Mouse (Mus musculus): ENCODE measurements around the gene Marc1. TPM values are rescaled to one million over a fixed set of nuclear protein-coding genes. Genes with fewer than 3 reads are reported as not detected.

Marc1 gene
- polyA plus RNA-seq, 1 experiment: not detected

GRCm38 (mm10) chr1:184825093-184825492 lies 14.0 kb upstream of the Marc1 start:
- H3K27ac ChIP-seq (ENCODE audit: insufficient read depth, low read depth, low read length): no peak overlapping the region
- TF ChIP-seq POLR2A (IDR thresholded peaks at IDR 0.05; ENCODE audit: borderline replicate concordance, low read depth, low read length) (no peak), CTCF (IDR thresholded peaks at IDR 0.05; ENCODE audit: low read depth, low read length) (no peak)
- peak overlapping the region; percentile 7; the same call in 1 of the 2 replicates for H3K4me3 ChIP-seq (ENCODE audit: insufficient read depth, low read length)
- H3K4me1 ChIP-seq (ENCODE audit: control insufficient read depth, insufficient read depth, low read length): peaks cover 8% of the 10 kb centered on the region

- TF ChIP-seq CTCF (IDR thresholded peaks at IDR 0.05; ENCODE audit: low read depth, low read length): peak; percentile 80
- TF ChIP-seq POLR2A (IDR thresholded peaks at IDR 0.05; ENCODE audit: borderline replicate concordance, low read depth, low read length): no peak
- Histone ChIP-seq H3K4me3 (ENCODE audit: insufficient read depth, low read length) (peak overlapping the region; percentile 7; the same call in 1 of the 2 replicates), H3K27ac (ENCODE audit: insufficient read depth, low read depth, low read length) (no peak overlapping the region), H3K4me1 (ENCODE audit: control insufficient read depth, insufficient read depth, low read length) (peaks cover 8% of the 10 kb centered on the region)
These were observed 13.3 kb upstream of the Marc1 start for GRCm38 (mm10) chr1:184824439-184824851.

GRCm38 (mm10) chr1:184822678-184823077 lies 11.6 kb upstream of the Marc1 start:
- no peak overlapping the region for H3K4me3 ChIP-seq (ENCODE audit: insufficient read depth, low read length)
- no peak overlapping the region for H3K27ac ChIP-seq (ENCODE audit: insufficient read depth, low read depth, low read length)

GRCm38 (mm10) chr1:184817768-184818167 lies 6.7 kb upstream of the Marc1 start:
- H3K4me3 ChIP-seq (ENCODE audit: insufficient read depth, low read length): no peak overlapping the region
- no peak overlapping the region for H3K27ac ChIP-seq (ENCODE audit: insufficient read depth, low read depth, low read length)
- TF ChIP-seq POLR2A (IDR thresholded peaks at IDR 0.05; ENCODE audit: borderline replicate concordance, low read depth, low read length): no peak
- TF ChIP-seq CTCF (IDR thresholded peaks at IDR 0.05; ENCODE audit: low read depth, low read length): 0 out of 2 replicates have a peak, but pooled peaks have one; percentile 17
- no peaks in the 10 kb centered on the region for H3K4me1 ChIP-seq (ENCODE audit: control insufficient read depth, insufficient read depth, low read length)

More at GRCm38 (mm10) chr1:184822678-184823077, 11.6 kb upstream of the Marc1 start:
- TF ChIP-seq POLR2A (IDR thresholded peaks at IDR 0.05; ENCODE audit: borderline replicate concordance, low read depth, low read length) (no peak), CTCF (IDR thresholded peaks at IDR 0.05; ENCODE audit: low read depth, low read length) (no peak)
- H3K4me1 ChIP-seq (ENCODE audit: control insufficient read depth, insufficient read depth, low read length): peaks cover 8% of the 10 kb centered on the region

- no peak for TF ChIP-seq POLR2A (IDR thresholded peaks at IDR 0.05; ENCODE audit: borderline replicate concordance, low read depth, low read length)
- no peak for TF ChIP-seq CTCF (IDR thresholded peaks at IDR 0.05; ENCODE audit: low read depth, low read length)
- no peak overlapping the region for H3K4me3 ChIP-seq (ENCODE audit: insufficient read depth, low read length)
- no peak overlapping the region for H3K27ac ChIP-seq (ENCODE audit: insufficient read depth, low read depth, low read length)
- H3K4me1 ChIP-seq (ENCODE audit: control insufficient read depth, insufficient read depth, low read length): peaks cover 16% of the 10 kb centered on the region
These were observed 670 bp upstream of the Marc1 start for GRCm38 (mm10) chr1:184811716-184812250.

- H3K4me1 ChIP-seq (ENCODE audit: control insufficient read depth, insufficient read depth, low read length): peaks cover 16% of the 10 kb centered on the region
- no peak overlapping the region for H3K27ac ChIP-seq (ENCODE audit: insufficient read depth, low read depth, low read length)
- TF ChIP-seq CTCF (IDR thresholded peaks at IDR 0.05; ENCODE audit: low read depth, low read length) (no peak), POLR2A (IDR thresholded peaks at IDR 0.05; ENCODE audit: borderline replicate concordance, low read depth, low read length) (no peak)
- no peak overlapping the region for H3K4me3 ChIP-seq (ENCODE audit: insufficient read depth, low read length)
These were observed 1.5 kb downstream of the Marc1 start for GRCm38 (mm10) chr1:184809578-184810001.

- Histone ChIP-seq H3K4me1 (ENCODE audit: control insufficient read depth, insufficient read depth, low read length) (peaks cover 16% of the 10 kb centered on the region), H3K27ac (ENCODE audit: insufficient read depth, low read depth, low read length) (no peak overlapping the region), H3K4me3 (ENCODE audit: insufficient read depth, low read length) (no peak overlapping the region)
- TF ChIP-seq POLR2A (IDR thresholded peaks at IDR 0.05; ENCODE audit: borderline replicate concordance, low read depth, low read length): no peak
- no peak for TF ChIP-seq CTCF (IDR thresholded peaks at IDR 0.05; ENCODE audit: low read depth, low read length)
These were observed 2.6 kb downstream of the Marc1 start for GRCm38 (mm10) chr1:184808418-184809012.

- TF ChIP-seq CTCF (IDR thresholded peaks at IDR 0.05; ENCODE audit: low read depth, low read length): no peak
- peaks cover 16% of the 10 kb centered on the region for H3K4me1 ChIP-seq (ENCODE audit: control insufficient read depth, insufficient read depth, low read length)
- peak overlapping the region; percentile 53 for H3K27ac ChIP-seq (ENCODE audit: insufficient read depth, low read depth, low read length)
- peak overlapping the region; percentile 18; the same call in 1 of the 2 replicates for H3K4me3 ChIP-seq (ENCODE audit: insufficient read depth, low read length)
These were observed 3.3 kb downstream of the Marc1 start for GRCm38 (mm10) chr1:184807627-184808417.

GRCm38 (mm10) chr1:184807123-184807522 lies 4.0 kb downstream of the Marc1 start:
- no peak for TF ChIP-seq CTCF (IDR thresholded peaks at IDR 0.05; ENCODE audit: low read depth, low read length)
- Histone ChIP-seq H3K27ac (ENCODE audit: insufficient read depth, low read depth, low read length) (no peak overlapping the region), H3K4me1 (ENCODE audit: control insufficient read depth, insufficient read depth, low read length) (peaks cover 16% of the 10 kb centered on the region), H3K4me3 (ENCODE audit: insufficient read depth, low read length) (no peak overlapping the region)

- no peak overlapping the region for H3K4me3 ChIP-seq (ENCODE audit: insufficient read depth, low read length)
- TF ChIP-seq POLR2A (IDR thresholded peaks at IDR 0.05; ENCODE audit: borderline replicate concordance, low read depth, low read length) (no peak), CTCF (IDR thresholded peaks at IDR 0.05; ENCODE audit: low read depth, low read length) (no peak)
- peaks cover 16% of the 10 kb centered on the region for H3K4me1 ChIP-seq (ENCODE audit: control insufficient read depth, insufficient read depth, low read length)
- no peak overlapping the region for H3K27ac ChIP-seq (ENCODE audit: insufficient read depth, low read depth, low read length)
These were observed 5.4 kb downstream of the Marc1 start for GRCm38 (mm10) chr1:184805749-184806148.

Data from bone marrow macrophage, adult 2 months (primary cell).